Mouse (Mus musculus) ovary, postnatal 14 days (tissue): ENCODE data around the gene Zer1.
A peak's percentile ranks its signal among the peaks of the same experiment; 100 is the strongest.
"Not testable (repeated sequence)": the region's sequence is repeated elsewhere in the genome, so short reads cannot be mapped to it uniquely, and the experiment has no call there.

Experiments used
- DNase-seq: peaks from one replicate; pipeline ENCODE4 v3.0.0; 2022; ENCODE audit warnings: low spot score

Gene Zer1

GRCm38 (mm10) chr2:30124472-30125274 lies at the start of gene Zer1:
Gene Zer1 (minus strand): TSS chr2:30124585.
- DNase-seq, result peak; percentile 94

- DNase-seq, result no peak
Measured at GRCm38 (mm10) chr2:30173541-30174240, 49.3 kb upstream of the Zer1 start.

DNA sequence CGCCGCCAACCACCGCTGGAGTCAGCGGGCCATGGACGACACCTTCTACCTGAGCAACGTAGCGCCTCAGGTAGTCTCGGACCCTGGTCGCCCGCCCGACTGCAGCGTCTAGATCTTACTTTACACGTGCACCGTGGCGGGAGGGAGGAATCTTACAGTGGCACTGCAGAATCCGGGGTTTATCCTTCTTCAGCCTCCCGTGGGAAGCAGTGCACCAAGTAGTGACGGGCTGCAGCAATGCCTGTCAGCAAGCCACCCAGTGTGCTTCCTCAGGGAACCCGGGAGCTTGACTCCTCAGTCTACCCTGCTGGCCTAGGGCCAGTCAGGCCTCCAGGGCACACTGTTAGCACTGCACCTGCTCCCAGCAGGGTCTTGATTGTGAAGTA lies 47.6 kb upstream of the Zer1 start:
- no peak for DNase-seq

DNA sequence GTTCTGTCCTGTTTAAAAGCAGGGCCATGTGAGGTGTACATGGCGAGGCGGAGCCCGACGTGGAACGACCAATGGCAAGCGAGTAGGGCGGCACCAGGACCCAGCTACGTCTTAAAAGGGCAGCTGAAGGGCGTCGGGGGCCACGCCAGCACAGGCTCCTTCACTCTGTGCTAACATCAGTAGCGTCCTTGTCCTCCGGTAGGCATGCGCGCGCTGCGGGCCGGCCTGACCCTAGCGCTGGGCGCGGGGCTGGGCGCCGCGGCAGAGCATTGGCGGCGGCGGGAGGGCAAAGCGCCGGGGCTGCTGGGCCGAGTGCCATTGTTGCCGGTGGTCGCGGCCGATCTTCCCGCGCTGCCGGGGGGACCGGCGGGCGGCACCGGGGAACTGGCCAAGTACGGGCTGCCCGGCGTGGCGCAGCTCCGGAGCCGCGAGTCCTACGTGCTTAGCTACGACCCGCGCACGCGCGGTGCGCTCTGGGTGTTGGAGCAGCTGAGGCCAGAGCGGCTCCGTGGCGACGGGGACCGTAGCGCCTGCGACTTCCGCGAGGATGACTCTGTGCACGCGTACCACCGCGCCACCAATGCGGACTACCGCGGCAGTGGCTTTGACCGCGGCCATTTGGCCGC lies 47.1 kb upstream of the Zer1 start, which contains the start of gene Endog:
Gene Endog, plus strand, starts transcription at position 123 of the 626 bp plus-strand sequence.
- DNase-seq, result peak; percentile 63

GRCm38 (mm10) chr2:30166677-30167076 lies 42.3 kb upstream of the Zer1 start:
- DNase-seq, result no peak

- no peak for DNase-seq
Measured at GRCm38 (mm10) chr2:30164340-30164932, 40.1 kb upstream of the Zer1 start.

DNA sequence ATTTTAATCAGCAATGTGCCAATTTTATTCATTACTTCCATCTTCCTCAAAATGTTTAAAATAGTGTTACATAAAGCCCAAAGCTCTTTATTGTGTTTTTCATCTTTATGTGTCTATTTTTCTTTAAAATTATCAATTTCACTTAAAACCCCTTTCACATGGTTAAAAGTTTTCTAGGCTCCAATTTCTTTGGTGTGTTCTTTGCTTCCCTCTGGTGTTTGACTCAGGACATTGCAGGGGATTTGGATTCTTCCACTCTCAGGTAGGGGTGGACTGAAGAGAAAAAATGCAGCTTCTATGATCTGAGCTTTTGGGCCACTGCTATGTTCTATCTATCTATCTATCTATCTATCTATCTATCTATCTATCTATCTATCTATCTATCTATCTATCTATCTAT lies 37.4 kb upstream of the Zer1 start:
- DNase-seq, result no peak

GRCm38 (mm10) chr2:30159871-30160270 lies 35.5 kb upstream of the Zer1 start:
- not testable (repeated sequence) for DNase-seq

DNA sequence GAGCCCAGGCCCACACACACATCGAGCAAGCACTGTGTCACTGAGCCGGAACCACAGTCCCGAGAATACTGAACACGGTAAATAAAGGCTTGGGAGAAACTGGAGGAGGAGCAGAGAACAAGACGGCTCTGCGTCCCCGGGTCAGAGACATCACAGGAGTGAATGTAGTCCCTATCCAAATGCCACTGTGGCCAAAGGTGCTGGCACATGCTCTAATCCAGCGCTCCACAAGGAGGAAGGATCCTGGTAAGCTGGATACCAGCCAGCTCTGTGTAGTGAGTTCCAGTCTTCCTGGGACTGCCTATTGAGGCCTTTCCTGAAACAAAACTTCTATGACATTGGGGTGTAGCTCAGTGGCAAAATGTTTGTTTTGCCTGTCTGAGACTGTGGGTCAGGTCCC lies 28.2 kb upstream of the Zer1 start:
- no peak for DNase-seq

DNA sequence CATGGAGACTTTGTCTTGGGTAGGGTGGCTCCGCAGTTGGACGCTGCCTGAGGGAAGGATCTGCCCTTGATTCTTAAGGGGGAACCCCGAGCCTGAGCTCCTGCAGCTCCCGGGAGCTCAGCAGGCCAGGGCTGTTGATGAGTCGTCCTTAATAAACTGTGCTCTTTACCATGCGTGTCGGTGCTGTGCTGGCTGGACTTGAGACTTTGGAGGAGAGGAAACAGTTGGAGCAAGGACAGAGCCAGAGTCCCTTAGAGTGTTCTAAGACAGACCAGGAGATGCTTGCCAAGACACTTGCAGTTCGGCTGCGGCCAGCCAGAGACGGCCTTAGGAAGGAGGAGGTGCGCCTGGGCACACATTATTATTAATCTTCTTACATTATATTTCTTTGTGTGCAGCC lies 27.5 kb upstream of the Zer1 start:
- no peak for DNase-seq

GRCm38 (mm10) chr2:30147466-30147865 lies 23.1 kb upstream of the Zer1 start:
- no peak for DNase-seq

DNA sequence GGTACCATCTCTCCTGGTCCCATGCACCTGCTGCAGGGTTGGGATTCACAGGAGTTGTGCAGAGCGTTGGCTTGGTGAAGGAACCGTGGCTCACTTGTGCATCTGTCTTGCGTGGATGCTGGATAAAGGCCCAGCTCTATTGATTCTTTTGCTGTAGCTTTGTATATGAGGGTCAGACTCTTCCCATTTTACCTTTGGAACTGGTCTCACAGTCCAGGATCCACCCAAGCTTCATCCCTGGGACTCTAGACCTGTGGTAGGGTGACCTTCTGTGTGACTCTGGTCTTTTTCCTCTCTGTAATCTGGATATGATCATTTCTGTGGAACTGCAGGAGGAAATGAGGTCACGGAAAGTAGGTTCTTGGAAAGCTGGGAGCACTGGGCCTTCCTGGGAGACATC lies 20.1 kb upstream of the Zer1 start:
- DNase-seq, result no peak

DNA sequence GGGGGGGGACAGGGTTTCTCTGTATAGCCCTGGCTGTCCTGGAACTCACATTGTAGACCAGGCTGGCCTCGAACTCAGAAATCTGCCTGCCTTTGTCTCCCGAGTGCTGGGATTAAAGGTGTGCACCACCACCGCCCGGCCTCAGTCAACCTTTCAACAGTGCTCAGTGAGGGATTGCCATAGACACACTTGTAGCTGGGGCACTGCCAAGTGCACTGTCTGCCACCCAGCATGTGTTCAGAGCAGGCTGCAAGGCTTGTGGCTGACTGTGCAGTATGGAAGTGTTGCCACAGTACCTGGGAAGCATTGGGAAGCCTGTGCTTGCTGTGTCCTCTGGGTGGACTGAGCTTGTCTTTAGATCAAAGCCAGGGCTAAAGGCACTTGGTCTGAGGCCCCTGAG lies 15.6 kb upstream of the Zer1 start:
- DNase-seq, result not testable (repeated sequence)

DNA sequence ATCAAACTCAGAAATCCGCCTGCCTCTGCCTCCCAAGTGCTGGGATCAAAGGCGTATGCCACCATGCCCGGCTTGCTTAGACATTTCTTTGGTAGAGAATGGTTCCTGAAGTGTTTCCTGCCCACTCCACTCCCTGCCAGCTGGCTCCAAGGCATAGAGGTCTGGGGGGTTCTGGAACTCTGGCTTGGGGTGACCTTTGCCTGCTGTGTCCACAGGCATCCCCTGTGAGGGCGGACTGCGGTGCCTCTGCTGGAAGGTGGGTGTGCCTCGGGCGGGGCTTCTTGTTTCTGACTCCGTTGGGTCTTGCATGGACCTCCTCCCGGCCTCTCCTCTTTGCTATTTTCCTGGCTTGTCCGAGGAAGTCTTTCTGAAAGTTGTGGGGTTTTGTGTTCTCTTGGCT lies 12.1 kb upstream of the Zer1 start:
- no peak for DNase-seq

DNA sequence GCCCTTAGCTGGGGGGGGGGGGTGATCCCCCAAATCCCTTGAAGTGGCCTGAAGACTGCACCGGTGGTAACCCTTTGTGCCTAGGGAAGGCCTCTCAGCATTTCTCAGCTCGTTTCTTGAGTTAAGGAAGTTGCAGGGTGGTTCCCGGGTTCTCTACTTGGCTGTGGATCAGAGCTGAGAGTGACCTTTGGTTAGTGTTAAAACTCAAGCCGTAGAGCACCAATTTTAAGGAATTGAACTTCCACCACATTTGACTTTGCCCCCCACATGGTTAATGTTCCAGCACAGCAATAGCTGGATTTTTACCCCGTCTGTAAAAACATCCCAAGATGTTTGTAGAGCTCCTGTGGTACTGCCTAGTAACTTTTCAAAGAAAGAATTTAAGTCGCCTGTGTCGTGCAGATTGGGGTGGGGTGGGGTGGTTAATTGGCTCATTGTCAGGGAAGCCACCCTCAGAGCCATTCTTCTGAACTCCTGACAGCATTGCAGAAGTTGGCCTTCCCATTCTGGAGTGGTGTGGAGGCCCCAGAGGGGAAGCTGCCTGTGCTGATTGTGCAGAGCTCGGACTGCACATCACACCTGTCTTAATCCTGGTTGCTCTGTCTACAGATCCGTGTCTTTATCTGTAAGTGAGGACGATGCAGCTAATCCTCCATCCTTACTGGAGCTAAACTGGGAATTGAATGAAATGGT lies 10.7 kb upstream of the Zer1 start:
- no peak for DNase-seq

DNA sequence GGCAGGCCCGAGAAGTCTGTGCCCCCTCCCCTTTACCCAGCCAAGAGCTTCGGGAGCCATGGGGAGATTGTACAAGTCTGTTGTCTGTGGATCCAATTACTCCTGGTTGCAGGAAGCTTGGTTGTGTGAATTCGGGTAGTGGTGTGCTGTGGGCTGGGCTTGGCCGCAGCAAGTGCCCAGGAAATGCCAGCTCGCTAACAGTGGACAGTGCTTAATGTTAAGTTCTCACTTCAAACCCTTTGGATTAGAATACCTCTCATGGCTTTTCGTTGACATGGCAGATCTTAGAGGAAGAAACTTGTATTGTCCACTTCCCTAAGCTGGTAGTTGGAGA lies 10.0 kb upstream of the Zer1 start:
- no peak for DNase-seq

DNA sequence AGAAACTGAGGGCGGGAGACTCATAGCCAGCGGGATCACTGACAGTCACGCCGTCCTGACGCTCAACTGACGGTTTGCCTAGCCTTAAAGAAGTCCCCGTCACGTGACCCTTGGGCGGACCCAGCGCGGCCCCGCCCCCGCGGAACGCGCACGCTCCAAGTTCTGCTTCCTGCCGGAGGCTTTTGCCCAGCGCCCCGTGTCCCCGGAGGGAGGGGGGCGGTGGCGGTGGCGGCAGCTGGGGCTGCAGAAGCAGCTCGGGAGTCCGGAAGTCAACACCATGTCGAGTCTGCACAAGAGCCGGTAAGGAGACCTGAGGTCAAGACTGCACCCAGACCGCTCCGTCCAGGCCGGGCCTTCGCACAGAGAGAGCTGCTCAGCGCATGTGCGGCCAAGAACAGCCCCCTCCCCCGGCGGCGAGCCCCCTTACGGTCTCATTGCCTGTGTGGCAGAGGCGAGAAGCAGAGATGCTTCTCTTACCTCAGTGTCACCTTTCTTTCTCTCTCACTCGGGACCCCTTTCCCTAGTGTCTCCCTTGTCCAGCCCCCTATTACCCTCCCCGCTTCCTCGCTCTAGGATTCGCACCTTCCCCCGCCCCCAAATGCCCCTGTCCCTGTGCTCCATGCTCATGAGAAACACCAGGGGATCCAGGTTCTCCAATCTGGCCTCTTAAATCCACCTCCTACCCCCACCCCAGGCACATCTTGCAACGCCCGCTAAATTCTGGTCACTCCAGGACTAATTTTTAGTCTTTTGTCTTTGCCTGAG lies 9.4 kb upstream of the Zer1 start, which contains the start of gene Tbc1d13:
Gene Tbc1d13, plus strand, starts transcription at position 134 of the 765 bp plus-strand sequence.
- DNase-seq, result peak; percentile 97

DNA sequence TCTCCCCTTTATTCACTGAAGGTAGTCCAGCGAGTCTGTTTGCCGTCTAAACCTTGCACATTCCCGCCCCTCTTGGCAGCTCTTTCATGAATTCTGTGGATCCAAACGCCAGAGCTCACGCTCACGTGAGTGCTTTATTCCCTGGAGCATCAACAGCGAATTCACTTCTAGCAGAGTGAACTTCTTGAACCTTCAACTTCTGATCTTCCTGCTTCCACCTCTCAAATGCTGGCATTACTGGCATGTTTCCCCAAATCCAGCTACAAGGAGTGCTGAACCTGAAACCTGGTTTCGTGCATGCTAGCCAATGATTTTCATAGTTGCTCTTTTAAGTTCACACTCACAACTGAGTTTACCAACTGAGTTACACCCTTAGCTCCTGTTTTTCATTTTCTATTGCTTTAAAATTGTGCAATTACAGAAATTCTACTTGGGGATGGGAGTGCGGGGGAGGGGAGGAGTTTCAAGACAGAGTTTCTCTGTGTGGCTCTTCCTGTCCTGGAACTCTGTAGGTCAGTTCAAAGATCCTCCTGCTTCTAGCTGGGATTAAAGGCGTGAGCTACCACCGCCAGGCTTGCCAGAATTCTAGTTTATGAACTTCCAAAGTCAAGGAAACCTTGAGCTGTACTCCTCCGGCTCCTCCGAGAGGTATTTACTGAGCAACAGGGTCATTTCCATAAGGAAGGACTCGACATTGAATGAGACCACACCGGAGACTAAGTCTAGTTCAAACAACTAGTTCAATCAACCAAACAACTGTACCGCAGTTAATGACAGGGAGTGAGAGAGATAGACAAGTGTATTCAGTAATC lies 8.6 kb upstream of the Zer1 start:
- DNase-seq, result peak; percentile 31

GRCm38 (mm10) chr2:30131240-30131639 lies 6.9 kb upstream of the Zer1 start:
- DNase-seq, result not testable (repeated sequence)

DNA sequence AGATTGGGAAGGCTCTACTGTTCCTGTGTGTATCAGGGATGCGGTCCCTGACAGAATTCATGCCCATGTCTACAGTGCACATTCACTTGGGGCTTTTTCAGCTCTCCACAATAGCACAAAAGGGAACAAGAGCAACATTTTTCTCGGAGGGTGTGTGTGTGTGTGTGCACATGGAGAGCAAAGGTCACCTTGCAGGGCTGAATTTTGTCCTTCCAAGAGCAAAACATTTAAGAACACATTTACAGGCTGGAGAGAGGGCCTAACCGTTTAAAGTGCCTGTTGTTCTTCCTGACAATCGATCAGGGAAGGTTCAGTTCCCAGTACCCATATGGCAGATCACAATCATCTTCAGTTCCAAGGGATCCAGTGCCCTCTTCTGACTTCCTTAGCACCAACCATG lies 5.8 kb upstream of the Zer1 start:
- DNase-seq, result no peak
